ENCODE assay signal across 23 mouse cellular contexts in genomic region chr4:14239790-14240189, GRCm38 (mm10).
DNase-seq lines count a peak whose midpoint lies in the region; ATAC-seq lines count a peak whose summit lies in the region.
"Had no signal": no experiment of that assay in that cellular context is flagged by ENCODE, and none has a peak within 500 bp of the region (broad histone marks: within the 10 kb centered on the region; RNA-seq: fewer than 3 reads in every experiment).

No protein-coding gene starts in this region.

- no peak overlapping the region for H3K4me3 ChIP-seq in lung, embryonic 16.5 days (ENCODE audit: low read length)
- no peak overlapping the region for H3K4me3 ChIP-seq in heart, embryonic 11.5 days (ENCODE audit: low read depth, low read length)
- H3K4me3 ChIP-seq: embryonic facial prominence, embryonic 10.5 days; forebrain, embryonic 15.5 days; hindbrain, embryonic 13.5 days; left cerebral cortex, adult 2 months; limb, embryonic 10.5 days; liver, embryonic 15.5 days; lung, embryonic 15.5 days had no signal

- intact Hi-C loops in heart, postnatal 14 days (cut with DNase I): no loop called here

- H3K27me3 ChIP-seq in lung, embryonic 16.5 days (ENCODE audit: control insufficient read depth, insufficient read depth, low read depth, low read length): no peaks in the 10 kb centered on the region
- no peaks in the 10 kb centered on the region for H3K27me3 ChIP-seq in heart, embryonic 11.5 days (ENCODE audit: control insufficient read depth, insufficient read depth, low read length)
- H3K27me3 ChIP-seq: forebrain, embryonic 15.5 days; hindbrain, embryonic 13.5 days; liver, embryonic 15.5 days; lung, embryonic 15.5 days had no signal

- H3K9me3 ChIP-seq in lung, embryonic 16.5 days (ENCODE audit: control insufficient read depth, low read length): no peaks in the 10 kb centered on the region
- H3K9me3 ChIP-seq in heart, embryonic 11.5 days (replicated peaks; ENCODE audit: control insufficient read depth, low read length): no peaks in the 10 kb centered on the region
- H3K9me3 ChIP-seq: embryonic facial prominence, embryonic 10.5 days; forebrain, embryonic 15.5 days; hindbrain, embryonic 13.5 days; limb, embryonic 10.5 days; liver, embryonic 15.5 days; lung, embryonic 15.5 days had no signal

- H3K9ac ChIP-seq in lung, embryonic 16.5 days (ENCODE audit: low read length): no peak overlapping the region
- H3K9ac ChIP-seq in heart, embryonic 11.5 days (ENCODE audit: low read depth, low read length): no peak overlapping the region
- H3K9ac ChIP-seq: forebrain, embryonic 15.5 days; hindbrain, embryonic 13.5 days; liver, embryonic 15.5 days; lung, embryonic 15.5 days had no signal

- H3K27ac ChIP-seq in lung, embryonic 16.5 days (ENCODE audit: low read length): no peak overlapping the region
- H3K27ac ChIP-seq in heart, embryonic 11.5 days (ENCODE audit: low read depth, low read length): no peak overlapping the region
- H3K27ac ChIP-seq: embryonic facial prominence, embryonic 10.5 days; forebrain, embryonic 15.5 days; hindbrain, embryonic 13.5 days; kidney, postnatal 0 days; left cerebral cortex, adult 2 months; limb, embryonic 10.5 days; liver, embryonic 15.5 days; lung, embryonic 15.5 days; macrophage had no signal

- no peak overlapping the region for H3K4me2 ChIP-seq in lung, embryonic 16.5 days (ENCODE audit: low read depth, low read length)
- H3K4me2 ChIP-seq in heart, embryonic 11.5 days: no peak overlapping the region
- H3K4me2 ChIP-seq: forebrain, embryonic 15.5 days; hindbrain, embryonic 13.5 days; liver, embryonic 15.5 days; lung, embryonic 15.5 days; midbrain, embryonic 11.5 days had no signal

- WGBS in lung, embryonic 16.5 days: 72% methylated on average over 4 of the region's 4 CpGs
- 74% methylated on average over 4 of the region's 4 CpGs for WGBS in heart, embryonic 11.5 days (ENCODE audit: insufficient replicate concordance)

- no peaks in the 10 kb centered on the region for H3K36me3 ChIP-seq in lung, embryonic 16.5 days (ENCODE audit: control insufficient read depth, insufficient read depth, low read length)
- no peaks in the 10 kb centered on the region for H3K36me3 ChIP-seq in heart, embryonic 11.5 days (ENCODE audit: control insufficient read depth, insufficient read depth, low read length)
- H3K36me3 ChIP-seq: embryonic facial prominence, embryonic 10.5 days; forebrain, embryonic 15.5 days; hindbrain, embryonic 13.5 days; limb, embryonic 10.5 days; liver, embryonic 15.5 days; lung, embryonic 15.5 days had no signal

- peak; percentile 6 to 13 for DNase-seq in cerebellum, postnatal 10 days
- no peak for DNase-seq in cerebellum, adult 9-10 months
- DNase-seq in lung, postnatal 14 days: no peak
- DNase-seq in heart, postnatal 14 days: peak; percentile 11 to 40
- DNase-seq in spleen, postnatal 14 days (ENCODE audit: low spot score in 2 of 2): no peak
- DNase-seq in embryo, embryonic 10 days (ENCODE audit: low spot score): no peak
- DNase-seq: adrenal gland, postnatal 36 days; cerebellum, adult 11-12 months; kidney, adult 18-20 months; liver; thymus, postnatal 14 days had no signal

- no peaks in the 10 kb centered on the region for H3K4me1 ChIP-seq in lung, embryonic 16.5 days (replicated peaks; ENCODE audit: control insufficient read depth, insufficient read depth, low read length)
- H3K4me1 ChIP-seq in heart, embryonic 11.5 days (ENCODE audit: control insufficient read depth, insufficient read depth, low read length): no peaks in the 10 kb centered on the region
- H3K4me1 ChIP-seq: embryonic facial prominence, embryonic 10.5 days; forebrain, embryonic 15.5 days; hindbrain, embryonic 13.5 days; limb, embryonic 10.5 days; liver, embryonic 15.5 days; lung, embryonic 15.5 days had no signal

- peak; percentile 23; the same call in 1 of the 2 replicates for ATAC-seq in lung, embryonic 16.5 days (ENCODE audit: low read depth)
- peak; percentile 42; the same call in 1 of the 2 replicates for ATAC-seq in heart, embryonic 11.5 days (replicated peaks; ENCODE audit: insufficient number of reproducible peaks, low FRiP score, low TSS enrichment)
- ATAC-seq: forebrain, embryonic 15.5 days had no signal

Comparison
In these comparisons a context has a peak if more than half of its experiments do, and no peak if none do; other contexts are left out.
1. DNase-seq: peak in cerebellum, postnatal 10 days (2 of 2) and heart, postnatal 14 days (2 of 2); none in cerebellum, adult 9-10 months (single experiment), lung, postnatal 14 days (single experiment), spleen, postnatal 14 days (0 of 2) and embryo, embryonic 10 days (single experiment).